Mouse (Mus musculus): ENCODE results near the gene Phactr4. TPM values are rescaled to one million over a fixed set of nuclear protein-coding genes. Genes with fewer than 3 reads are reported as not detected.

Gene Phactr4
- total RNA-seq, 2 experiments from 2014 or later = 30.2 to 37.6 TPM

DNA sequence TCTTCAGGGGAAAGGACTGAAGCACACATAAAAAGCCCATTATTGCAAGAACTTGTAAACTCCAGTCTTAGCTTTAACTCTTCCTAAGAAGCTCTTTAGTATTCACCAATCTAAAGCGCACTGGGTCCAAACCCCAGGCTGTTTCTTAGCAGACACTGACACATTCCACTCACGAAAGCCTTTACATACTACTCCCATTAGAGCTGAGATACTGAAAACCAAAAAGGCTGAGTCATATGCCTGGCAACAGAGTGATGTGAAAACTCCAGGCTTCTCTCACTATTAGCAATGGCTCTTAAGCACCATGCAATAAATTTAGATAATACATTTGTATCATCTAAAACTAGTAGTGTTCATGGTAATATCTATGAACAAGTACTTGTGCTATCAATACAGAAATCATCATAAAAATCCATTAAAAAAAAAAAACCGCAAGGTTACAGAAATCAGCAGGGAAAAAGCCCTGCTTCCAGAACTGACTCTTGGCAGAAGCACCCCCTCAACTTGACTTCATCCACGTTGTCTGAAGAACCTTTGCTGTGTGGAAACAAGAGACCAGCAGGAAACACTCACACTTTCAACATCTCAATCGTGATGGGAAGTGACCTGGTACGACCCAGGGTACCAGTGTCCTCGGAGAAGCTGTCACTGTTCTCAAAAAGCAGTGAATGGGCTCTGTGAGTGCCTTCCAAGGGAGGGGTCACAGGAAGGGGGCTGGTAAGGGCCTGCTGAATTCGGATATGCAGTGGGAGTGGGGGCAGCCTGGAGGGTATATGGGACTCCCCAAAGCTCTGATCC lies 52.1 kb downstream of the Phactr4 start:
- DNase-seq = no peak

GRCm38 (mm10) chr4:132367480-132368201 lies 54.6 kb downstream of the Phactr4 start:
- DNase-seq = no peak

GRCm38 (mm10) chr4:132365450-132366060 lies 56.7 kb downstream of the Phactr4 start:
- no peak for DNase-seq

DNA sequence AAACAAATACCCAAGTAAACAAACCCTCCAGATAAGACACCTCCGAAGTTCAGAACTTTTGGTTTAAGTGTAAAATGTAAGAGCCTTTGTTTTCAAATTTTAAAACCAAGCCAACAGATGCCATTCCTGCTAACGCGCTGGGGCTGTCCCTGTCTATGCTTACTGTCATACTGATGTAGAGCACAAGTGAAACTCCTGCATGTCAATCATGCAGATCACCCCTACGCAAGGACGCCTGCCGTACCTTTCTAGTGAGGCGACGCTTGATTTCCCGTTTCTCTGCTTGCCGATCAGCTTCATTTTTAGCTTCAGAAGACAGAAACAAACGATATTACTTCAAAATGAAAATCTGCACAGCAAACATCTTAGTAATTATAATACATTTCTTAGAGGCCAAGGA lies 58.8 kb downstream of the Phactr4 start:
- DNase-seq = no peak

DNA sequence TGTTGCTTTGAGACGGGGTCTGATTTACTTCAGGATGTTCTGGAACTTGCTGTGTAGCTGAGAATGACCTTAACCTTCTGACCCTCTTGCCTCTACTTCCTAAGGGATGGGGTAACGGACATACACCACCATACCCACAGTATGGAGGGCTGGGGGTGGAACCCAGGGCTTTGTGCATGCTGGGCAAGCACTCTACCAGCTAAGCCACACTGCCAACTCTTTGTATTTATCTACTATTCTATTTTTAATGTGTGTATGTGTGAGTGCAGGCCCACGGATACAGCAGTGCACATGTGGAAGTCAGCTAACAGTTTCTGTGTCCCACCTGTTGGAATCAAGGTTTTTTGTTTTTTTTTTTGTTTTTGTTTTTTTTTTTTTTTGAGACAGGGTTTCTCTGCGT lies 62.8 kb downstream of the Phactr4 start:
- no peak for DNase-seq

- DNase-seq = peak; percentile 47
Measured at GRCm38 (mm10) chr4:132356170-132356569, 66.1 kb downstream of the Phactr4 start.

DNA sequence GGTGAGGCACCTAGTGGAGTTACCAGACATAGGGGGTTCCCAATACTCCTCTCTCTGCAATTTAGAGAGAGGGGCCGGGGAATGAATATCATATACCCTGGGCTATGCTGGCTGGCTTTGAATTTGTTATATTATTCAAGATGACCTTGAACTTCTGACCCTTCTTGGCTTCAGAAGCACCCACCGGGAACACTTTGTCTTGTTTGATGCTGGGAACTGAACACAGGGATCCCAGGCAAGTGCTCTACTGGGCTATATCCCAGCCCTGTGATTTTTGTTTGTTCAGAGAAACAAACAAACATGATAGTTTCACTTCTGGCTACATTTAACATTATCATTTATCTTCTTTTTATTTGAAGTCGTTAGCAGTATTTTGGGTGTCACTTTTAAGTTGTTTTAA lies 66.9 kb downstream of the Phactr4 start:
- DNase-seq = no peak

DNA sequence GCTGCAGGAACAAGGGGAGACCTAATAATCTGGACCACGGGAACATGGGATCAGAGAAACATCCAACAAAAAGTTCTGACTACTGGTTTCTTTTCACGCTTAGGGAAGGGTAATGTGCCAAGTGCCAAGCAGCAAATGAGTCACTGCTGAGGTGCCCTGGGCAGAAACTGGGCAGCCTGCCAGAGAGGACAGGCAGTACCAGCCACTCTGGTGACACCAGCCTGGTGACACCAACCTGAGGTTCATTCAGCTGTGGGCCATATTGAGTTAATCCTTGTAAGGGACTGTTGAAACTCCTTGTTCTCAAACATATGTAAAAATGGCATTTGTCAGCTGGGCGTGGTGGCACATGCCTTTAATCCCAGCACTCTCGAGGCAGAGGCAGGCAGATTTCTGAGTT lies 67.7 kb downstream of the Phactr4 start:
- DNase-seq = peak; percentile 56

DNA sequence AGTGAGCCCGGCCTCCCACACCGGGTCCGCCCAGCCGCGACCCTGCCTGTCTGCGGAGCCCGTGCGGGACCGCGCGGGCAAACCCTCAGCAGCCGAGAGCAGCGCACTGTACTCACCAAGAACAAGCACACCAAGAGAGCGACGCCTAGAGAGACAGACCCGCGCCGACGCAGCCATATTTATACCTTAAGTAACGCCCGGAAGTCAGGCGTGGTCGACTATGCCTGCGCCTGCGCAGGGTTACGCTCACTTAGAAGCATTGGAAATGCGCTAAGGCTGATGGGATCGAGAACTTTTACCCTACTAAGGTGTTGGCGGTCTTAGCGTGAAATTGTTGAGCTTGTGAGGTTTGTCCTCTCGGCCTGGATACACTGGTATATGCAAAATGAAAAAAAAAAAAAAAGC lies 68.8 kb downstream of the Phactr4 start, which contains the start of gene Rcc1:
Gene Rcc1, minus strand, starts transcription at position 125 of the 405 bp plus-strand sequence.
- peak; percentile 93 for DNase-seq

GRCm38 (mm10) chr4:132352739-132353138 lies 69.5 kb downstream of the Phactr4 start:
- peak; percentile 46 for DNase-seq

- no peak for DNase-seq
Measured at GRCm38 (mm10) chr4:132351401-132351800, 70.9 kb downstream of the Phactr4 start.

GRCm38 (mm10) chr4:132350854-132351253 lies 71.4 kb downstream of the Phactr4 start:
- DNase-seq = no peak

GRCm38 (mm10) chr4:132350123-132350740 lies 72.1 kb downstream of the Phactr4 start:
- DNase-seq = no peak

DNA sequence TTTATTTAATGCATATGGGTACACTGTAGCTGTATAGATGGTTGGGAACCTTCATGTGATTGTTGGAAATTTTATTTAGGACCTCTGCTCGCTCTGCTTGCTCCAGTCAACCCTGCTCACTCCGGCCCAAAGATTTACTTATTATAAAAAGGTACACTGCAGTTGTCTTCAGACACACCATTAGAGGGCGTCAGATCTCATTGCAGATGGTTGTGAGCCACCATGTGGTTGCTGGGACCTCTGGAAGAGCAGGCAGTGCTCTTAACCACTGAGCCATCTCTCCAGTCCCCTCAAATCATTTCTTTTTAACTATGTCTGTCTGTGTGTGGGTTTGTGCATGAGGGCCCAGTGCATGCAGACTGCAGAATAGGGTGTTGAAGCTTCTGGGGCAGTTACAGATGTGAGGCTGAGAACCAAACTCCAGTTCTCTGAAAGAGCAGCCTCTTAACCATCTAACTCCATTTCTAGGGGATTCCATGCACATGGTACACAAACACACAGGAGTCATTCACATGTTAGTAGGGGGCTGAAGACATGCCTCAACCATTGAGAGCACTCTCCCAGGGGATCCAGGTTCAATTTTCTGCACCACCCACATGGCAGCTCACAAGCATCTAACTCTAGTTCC lies 72.7 kb downstream of the Phactr4 start:
- DNase-seq = no peak

DNA sequence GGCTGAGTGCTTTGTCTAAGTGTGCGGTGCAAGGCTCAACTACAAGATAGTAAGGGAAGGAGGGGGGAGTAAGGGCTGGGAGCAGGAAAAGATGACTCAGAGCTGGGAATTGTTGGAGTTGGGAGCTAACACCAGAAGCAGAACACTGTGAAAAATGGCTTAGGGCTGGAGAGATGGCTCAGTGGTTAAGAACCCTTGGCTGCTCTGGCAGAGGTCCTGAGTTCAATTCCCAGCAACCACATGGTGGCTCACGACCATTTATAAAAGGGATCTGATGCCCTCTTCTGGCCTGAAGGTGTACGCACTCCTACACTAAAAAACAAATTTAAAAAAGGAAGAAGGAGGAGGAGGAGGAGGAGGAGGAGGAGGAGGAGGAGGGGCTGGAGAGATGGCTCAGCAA lies 75.6 kb downstream of the Phactr4 start:
- no peak for DNase-seq

DNA sequence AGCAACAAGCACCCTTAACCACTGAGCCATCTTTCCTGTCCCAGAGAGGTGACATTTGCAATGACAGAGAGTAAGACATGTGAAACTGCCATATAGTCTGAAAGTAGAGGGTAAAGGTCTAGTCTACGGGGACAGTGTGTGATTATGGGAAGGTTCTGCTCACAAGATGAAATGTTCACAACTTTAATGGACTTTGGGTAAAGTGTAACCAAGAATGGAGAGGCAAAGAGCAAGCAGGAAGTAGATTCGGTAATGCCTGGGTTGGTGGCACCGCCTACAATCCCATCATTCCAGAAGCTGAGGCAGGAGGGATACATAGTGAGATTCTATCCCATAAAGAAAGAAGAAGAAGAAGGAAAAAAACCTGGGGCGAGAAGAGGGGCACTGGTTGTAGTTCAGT lies 76.0 kb downstream of the Phactr4 start:
- DNase-seq = no peak

DNA sequence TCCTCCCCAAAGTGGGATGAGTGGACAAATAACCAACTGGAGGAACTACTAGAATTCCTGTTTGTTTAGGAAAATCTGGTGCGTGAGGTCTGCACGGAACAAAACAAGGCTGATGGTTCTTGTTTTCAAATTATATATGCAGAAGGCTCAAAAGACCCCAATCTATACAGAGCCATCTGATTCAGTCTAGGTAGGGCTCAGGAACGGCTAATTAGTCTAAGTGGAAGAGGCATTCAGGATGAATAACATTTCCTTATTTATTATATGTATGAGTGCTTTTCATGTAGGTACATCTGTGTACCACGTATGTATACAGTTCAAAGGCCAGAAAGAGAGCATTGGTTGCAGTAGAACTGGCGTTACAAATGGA lies 76.5 kb downstream of the Phactr4 start:
- no peak for DNase-seq

DNA sequence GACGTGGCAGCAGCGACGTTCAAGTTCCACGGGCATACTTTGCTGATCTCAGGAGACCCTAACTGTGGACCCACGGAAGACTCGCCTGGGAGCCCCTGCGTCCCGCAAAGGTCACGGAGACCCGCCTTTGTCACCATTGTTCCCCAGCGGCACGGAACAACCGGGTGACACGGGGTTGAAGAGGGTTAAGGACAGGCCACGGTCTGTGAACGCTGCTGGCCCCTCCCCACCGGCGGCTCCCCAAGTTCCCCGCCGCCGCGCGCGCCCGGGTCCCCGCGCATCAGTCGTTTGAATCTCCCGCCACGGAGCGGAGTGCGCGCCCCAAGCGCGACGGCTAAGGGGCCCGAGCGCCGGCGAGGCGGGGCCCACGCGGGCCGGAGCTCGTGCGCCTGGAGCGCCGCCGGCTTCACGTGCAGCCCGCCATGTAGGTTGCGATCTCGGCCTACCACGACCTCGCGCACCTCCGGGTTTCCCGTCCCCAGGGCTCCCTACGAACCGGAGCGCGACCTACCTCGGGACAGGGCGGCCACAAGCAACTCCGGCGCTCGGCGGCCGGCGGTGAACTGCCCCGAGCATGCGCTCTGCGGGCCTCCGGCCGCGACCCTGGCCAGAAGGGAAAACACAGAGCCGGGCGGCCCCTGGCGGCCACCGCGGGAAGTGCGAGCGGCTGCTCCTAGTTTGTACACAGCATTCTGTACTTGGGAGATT lies 77.0 kb downstream of the Phactr4 start:
- peak; percentile 98 for DNase-seq

DNA sequence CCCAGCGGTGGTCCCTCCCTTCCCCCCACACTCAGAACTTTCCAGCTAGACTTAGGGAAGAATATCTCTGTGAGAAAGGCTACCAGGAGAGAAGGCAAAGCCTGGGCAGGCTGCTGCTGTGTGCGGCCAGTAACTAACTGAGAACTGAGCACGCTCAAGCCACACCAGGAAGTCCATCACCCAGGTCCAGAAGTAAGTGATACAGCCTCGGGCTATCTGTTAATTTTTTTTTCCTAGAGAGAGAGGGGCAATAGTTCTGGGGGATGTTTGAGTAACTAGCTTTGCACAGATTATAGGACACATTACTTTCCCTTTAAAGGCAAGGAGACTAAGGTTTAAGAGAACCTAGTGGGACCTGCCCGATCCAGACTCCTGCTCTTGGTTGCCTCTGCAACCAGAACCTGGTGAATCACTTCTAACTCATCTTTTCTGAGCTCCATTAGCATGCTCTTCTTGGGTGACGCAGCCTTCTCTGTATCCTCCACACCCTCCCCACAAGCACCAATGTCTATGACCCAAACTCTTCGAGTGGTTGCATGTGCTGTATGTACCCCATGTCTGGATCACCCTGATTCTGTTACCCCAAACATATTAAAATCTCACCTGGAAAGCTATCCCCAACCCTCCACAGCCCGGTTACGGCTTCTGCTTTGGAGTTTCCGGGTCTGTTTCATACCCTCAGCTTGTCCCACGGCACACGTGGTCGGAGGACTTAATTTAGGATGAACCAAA lies 77.7 kb downstream of the Phactr4 start:
- no peak for DNase-seq

DNA sequence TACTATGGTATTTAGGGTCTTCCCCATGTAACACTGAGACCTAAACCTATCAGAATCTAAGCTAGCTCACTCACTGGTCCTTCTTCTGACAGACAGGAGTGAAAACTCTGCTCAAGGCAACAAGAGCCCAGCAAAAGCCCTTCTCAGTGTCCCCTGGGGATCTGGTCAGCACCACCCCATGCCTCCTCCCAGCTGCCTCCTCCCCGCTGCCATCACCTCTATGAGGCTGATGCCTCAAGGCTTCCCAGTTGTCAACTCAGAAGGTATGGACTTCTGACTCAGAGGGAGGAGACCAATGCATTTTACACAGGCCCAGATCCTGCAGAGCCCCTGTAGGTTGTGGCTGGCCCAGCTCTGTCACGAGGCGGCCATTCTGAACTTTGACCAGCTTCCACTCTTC lies 80.8 kb downstream of the Phactr4 start:
- DNase-seq = no peak

DNA sequence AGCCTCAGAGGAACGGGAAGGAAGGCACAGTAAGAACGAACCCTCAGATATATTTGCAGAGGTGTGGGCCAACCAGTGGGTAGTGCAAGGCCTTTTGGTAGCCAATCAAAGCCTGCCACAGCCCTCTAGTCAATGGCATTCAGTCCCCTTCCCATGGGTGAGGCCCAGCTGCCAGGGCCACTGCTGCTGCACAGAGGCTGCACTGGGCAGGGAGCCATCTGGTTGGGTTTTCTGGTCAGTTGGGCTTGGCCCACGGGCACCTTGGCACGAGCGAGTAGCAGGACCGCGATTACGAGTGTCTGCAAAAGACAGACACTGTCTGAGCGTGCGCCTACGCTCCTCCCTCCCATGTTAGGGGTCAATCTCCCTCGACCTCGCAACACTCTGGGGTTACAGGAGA lies 83.3 kb downstream of the Phactr4 start:
- peak; percentile 82 for DNase-seq

All from heart, postnatal 4 days (tissue).